Mouse (Mus musculus): ENCODE results near the gene Gorasp1. TPM values are rescaled to one million over a fixed set of nuclear protein-coding genes. Genes with fewer than 3 reads are reported as not detected.

The Gorasp1 gene
- total and polyA plus RNA-seq, 3 experiments = 16.8 to 35.9 (median 32.2) TPM

GRCm38 (mm10) chr9:119970221-119970620 lies 32.9 kb upstream of the Gorasp1 start:
- peak overlapping the region; percentile 11; the same call in 1 of the 2 replicates for H3K27ac ChIP-seq
- TF ChIP-seq POLR2A (IDR thresholded peaks at IDR 0.05; ENCODE audit: insufficient read depth, low read depth, low read length) = no peak
- TF ChIP-seq EP300 (IDR thresholded peaks at IDR 0.05; ENCODE audit: insufficient read depth, low read depth, low read length) = no peak
- TF ChIP-seq CTCF (IDR thresholded peaks at IDR 0.05) = peak; percentile 64
- no peaks in the 10 kb centered on the region for H3K27me3 ChIP-seq (ENCODE audit: control insufficient read depth, insufficient read depth, low read length)
- no peak overlapping the region for H3K9ac ChIP-seq (ENCODE audit: low read depth, low read length)
- peaks cover 4% of the 10 kb centered on the region for H3K36me3 ChIP-seq (ENCODE audit: control insufficient read depth, insufficient read depth, low read length)
- peaks cover 9% of the 10 kb centered on the region for H3K4me1 ChIP-seq (ENCODE audit: control insufficient read depth, insufficient read depth, low read length)
- WGBS = 31% methylated on average over 6 of the region's 6 CpGs
- H3K79me2 ChIP-seq (replicated peaks; ENCODE audit: control insufficient read depth, insufficient read depth, low read length) = no peaks in the 10 kb centered on the region
- H3K4me3 ChIP-seq = no peak overlapping the region
- intact Hi-C loops (cut with DNase I) = no loop called here
- peak; percentile 48 to 73 for DNase-seq

GRCm38 (mm10) chr9:119969811-119970210 lies 32.4 kb upstream of the Gorasp1 start:
- intact Hi-C loops (cut with DNase I) = no loop called here
- DNase-seq = peak in 1 of 2 experiments; percentile 17
- WGBS = 82% methylated on average over 7 of the region's 7 CpGs
- Histone ChIP-seq H3K27me3 (ENCODE audit: control insufficient read depth, insufficient read depth, low read length) (no peaks in the 10 kb centered on the region), H3K9ac (ENCODE audit: low read depth, low read length) (no peak overlapping the region), H3K4me3 (no peak overlapping the region), H3K4me1 (ENCODE audit: control insufficient read depth, insufficient read depth, low read length) (peaks cover 9% of the 10 kb centered on the region), H3K27ac (no peak overlapping the region; the same call in 1 of the 2 replicates), H3K36me3 (ENCODE audit: control insufficient read depth, insufficient read depth, low read length) (peaks cover 4% of the 10 kb centered on the region), H3K79me2 (replicated peaks; ENCODE audit: control insufficient read depth, insufficient read depth, low read length) (no peaks in the 10 kb centered on the region)
- no peak for TF ChIP-seq POLR2A (IDR thresholded peaks at IDR 0.05; ENCODE audit: insufficient read depth, low read depth, low read length)
- TF ChIP-seq CTCF (IDR thresholded peaks at IDR 0.05) = no peak
- no peak for TF ChIP-seq EP300 (IDR thresholded peaks at IDR 0.05; ENCODE audit: insufficient read depth, low read depth, low read length)

DNA sequence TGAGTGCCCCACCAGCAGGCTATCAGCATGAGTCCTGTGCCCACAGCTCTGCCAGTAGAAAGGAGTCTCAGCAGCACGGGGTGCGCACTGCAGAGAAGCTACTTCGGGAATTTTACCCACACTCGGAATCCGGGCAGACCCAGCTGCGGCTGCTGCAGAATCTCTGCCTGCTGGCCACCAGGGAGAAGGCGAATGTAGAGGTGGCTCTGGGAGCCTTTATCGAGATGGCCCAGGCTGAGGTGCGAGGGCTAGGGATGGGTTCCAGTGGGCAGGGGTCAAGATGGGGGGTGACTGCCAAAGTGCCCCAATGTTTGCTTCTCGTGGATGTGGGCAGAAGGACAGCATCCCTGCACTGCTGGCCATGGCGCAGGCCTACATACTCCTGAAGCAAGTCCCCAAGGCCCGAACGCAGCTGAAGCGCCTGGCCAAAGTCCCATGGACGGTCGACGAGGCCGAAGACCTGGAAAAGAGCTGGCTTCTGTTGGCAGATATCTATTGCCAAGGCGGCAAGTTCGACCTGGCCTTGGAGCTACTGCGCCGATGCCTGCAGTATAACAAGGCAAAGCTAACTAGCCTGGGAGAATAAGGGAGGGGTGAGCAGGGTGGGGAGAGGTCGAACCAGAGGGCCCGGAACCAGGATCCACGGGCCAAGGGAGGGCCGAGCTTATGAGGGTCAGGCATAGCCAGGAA lies 29.0 kb upstream of the Gorasp1 start:
- 91% methylated on average over 26 of the region's 26 CpGs for WGBS
- DNase-seq = no peak

DNA sequence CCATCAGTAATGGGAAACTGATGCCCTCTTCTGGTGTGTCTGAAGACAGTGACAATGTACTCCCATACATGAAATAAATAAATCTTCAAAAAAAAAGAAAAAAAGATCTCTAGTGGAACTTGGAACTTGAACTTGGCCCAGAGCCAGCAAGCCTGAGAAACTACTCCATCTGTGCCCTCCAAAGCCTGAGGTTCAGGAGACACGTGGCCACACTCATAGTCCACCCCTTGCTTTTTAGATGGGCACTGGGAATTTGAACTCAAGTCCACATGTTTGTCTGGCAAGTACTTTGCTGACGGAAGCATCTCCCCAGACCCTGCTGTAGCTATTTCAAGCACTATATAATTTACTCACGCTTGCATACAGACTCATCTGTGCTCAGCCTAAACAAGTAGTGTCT lies 27.8 kb upstream of the Gorasp1 start:
- TF ChIP-seq CTCF (IDR thresholded peaks at IDR 0.05) (no peak), EP300 (IDR thresholded peaks at IDR 0.05; ENCODE audit: insufficient read depth, low read depth, low read length) (no peak), POLR2A (IDR thresholded peaks at IDR 0.05; ENCODE audit: insufficient read depth, low read depth, low read length) (no peak)
- intact Hi-C loops (cut with DNase I) = no loop called here
- H3K27ac ChIP-seq = no peak overlapping the region
- H3K27me3 ChIP-seq (ENCODE audit: control insufficient read depth, insufficient read depth, low read length) = no peaks in the 10 kb centered on the region
- no peak for DNase-seq
- 76% methylated on average over 3 of the region's 3 CpGs for WGBS
- H3K4me3 ChIP-seq = no peak overlapping the region
- no peaks in the 10 kb centered on the region for H3K36me3 ChIP-seq (ENCODE audit: control insufficient read depth, insufficient read depth, low read length)
- H3K4me1 ChIP-seq (ENCODE audit: control insufficient read depth, insufficient read depth, low read length) = peaks cover 8% of the 10 kb centered on the region
- no peak overlapping the region for H3K9ac ChIP-seq (ENCODE audit: low read depth, low read length)
- no peaks in the 10 kb centered on the region for H3K79me2 ChIP-seq (replicated peaks; ENCODE audit: control insufficient read depth, insufficient read depth, low read length)

More for the DNA sequence above, 29.0 kb upstream of the Gorasp1 start:
- no peak for TF ChIP-seq EP300 (IDR thresholded peaks at IDR 0.05; ENCODE audit: insufficient read depth, low read depth, low read length)
- TF ChIP-seq POLR2A (IDR thresholded peaks at IDR 0.05; ENCODE audit: insufficient read depth, low read depth, low read length) = no peak
- TF ChIP-seq CTCF (IDR thresholded peaks at IDR 0.05) = no peak
- no peaks in the 10 kb centered on the region for H3K79me2 ChIP-seq (replicated peaks; ENCODE audit: control insufficient read depth, insufficient read depth, low read length)
- H3K9ac ChIP-seq (ENCODE audit: low read depth, low read length) = no peak overlapping the region
- no peak overlapping the region for H3K27ac ChIP-seq
- peaks cover 15% of the 10 kb centered on the region for H3K4me1 ChIP-seq (ENCODE audit: control insufficient read depth, insufficient read depth, low read length)
- no peaks in the 10 kb centered on the region for H3K27me3 ChIP-seq (ENCODE audit: control insufficient read depth, insufficient read depth, low read length)
- peaks cover 2% of the 10 kb centered on the region; the same call in 1 of the 2 replicates for H3K36me3 ChIP-seq (ENCODE audit: control insufficient read depth, insufficient read depth, low read length)
- intact Hi-C loops (cut with DNase I) = no loop called here
- no peak overlapping the region for H3K4me3 ChIP-seq

DNA sequence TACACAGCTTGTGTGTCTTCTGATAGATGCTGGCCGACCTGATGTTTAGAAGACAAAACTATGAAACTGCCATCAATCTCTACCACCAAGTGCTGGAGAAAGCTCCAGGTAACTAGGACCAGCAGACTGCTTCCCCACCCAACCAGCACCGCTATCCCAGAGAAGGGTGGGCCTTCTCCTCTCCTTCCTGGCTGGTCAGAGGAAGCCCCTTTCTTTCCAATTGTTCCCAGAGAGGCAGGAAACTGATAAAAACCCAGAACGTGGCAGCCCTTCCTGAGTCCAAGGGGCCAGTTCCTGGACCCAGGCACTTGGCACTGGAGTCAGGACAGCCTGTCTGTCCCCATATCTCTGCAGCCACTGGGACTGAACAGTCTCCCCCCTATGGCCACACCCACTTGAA lies 26.8 kb upstream of the Gorasp1 start:
- 41% methylated on average over 3 of the region's 3 CpGs for WGBS
- intact Hi-C loops (cut with DNase I) = loop anchor here (1.0 kb wide), 1 partner anchor 19 kb away; no protein-coding TSS in a partner anchor
- H3K9ac ChIP-seq (ENCODE audit: low read depth, low read length) = no peak overlapping the region
- peaks cover 6% of the 10 kb centered on the region for H3K4me1 ChIP-seq (ENCODE audit: control insufficient read depth, insufficient read depth, low read length)
- H3K27me3 ChIP-seq (ENCODE audit: control insufficient read depth, insufficient read depth, low read length) = no peaks in the 10 kb centered on the region
- TF ChIP-seq EP300 (IDR thresholded peaks at IDR 0.05; ENCODE audit: insufficient read depth, low read depth, low read length) (peak; percentile 86), CTCF (IDR thresholded peaks at IDR 0.05) (no peak), POLR2A (IDR thresholded peaks at IDR 0.05; ENCODE audit: insufficient read depth, low read depth, low read length) (no peak; the same call in 1 of the 2 replicates)
- peak overlapping the region; percentile 64 for H3K27ac ChIP-seq
- peak; percentile 50 to 64 for DNase-seq
- no peaks in the 10 kb centered on the region for H3K79me2 ChIP-seq (replicated peaks; ENCODE audit: control insufficient read depth, insufficient read depth, low read length)
- H3K4me3 ChIP-seq = no peak overlapping the region
- H3K36me3 ChIP-seq (ENCODE audit: control insufficient read depth, insufficient read depth, low read length) = no peaks in the 10 kb centered on the region

Data from heart, adult 2 months (tissue).